Mouse (Mus musculus): ENCODE measurements around the gene Nsg2. TPM values are rescaled to one million over a fixed set of nuclear protein-coding genes. Genes with fewer than 3 reads are reported as not detected.

The Nsg2 gene
- polyA plus RNA-seq (2014; fragmentation: Nextera tagmentation; extraction: Ambion mirVana): 1.5 and 1.9 TPM in 2 replicates

DNA sequence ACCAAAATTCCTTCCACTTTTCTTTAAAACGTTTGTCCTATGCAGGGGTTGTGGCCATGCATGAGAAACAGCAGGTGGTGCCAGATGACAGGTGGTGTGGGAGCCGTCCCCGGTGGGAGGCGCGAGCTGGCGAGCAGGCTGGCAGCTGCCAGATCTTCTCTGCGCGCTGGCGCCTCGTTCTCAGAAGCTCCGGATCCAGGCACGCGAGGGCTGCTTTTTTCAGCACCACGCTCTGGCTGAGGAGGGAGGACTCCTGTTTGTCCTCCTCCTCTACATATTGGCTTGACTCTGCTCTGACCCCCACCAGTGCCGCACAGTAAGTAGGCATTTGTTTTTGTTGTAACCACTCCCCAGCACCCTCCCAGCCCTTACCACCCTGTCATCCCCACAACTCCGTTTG lies at the start of gene Nsg2:
TSS of gene Nsg2 (plus strand) at position 183 of the 400 bp plus-strand sequence.
- Histone ChIP-seq H3K4me1 (ENCODE audit: control insufficient read depth, insufficient read depth, low read length) (peaks cover 10% of the 10 kb centered on the region; the same call in 1 of the 2 replicates), H3K9ac (ENCODE audit: low read length) (peak within 1 kb of the TSS; percentile 27; the same call in 1 of the 2 replicates), H3K27me3 (ENCODE audit: control insufficient read depth, insufficient read depth, low read length) (no peaks in the 10 kb centered on the region), H3K27ac (replicated peaks; ENCODE audit: low read depth, low read length) (no peak within 1 kb of the TSS), H3K9me3 (ENCODE audit: control insufficient read depth, low read length) (no peaks in the 10 kb centered on the region), H3K36me3 (ENCODE audit: control insufficient read depth, insufficient read depth, low read length) (no peaks in the 10 kb centered on the region), H3K4me3 (ENCODE audit: low read depth, low read length) (no peak within 1 kb of the TSS), H3K4me2 (ENCODE audit: low read depth, severe bottlenecking) (peak within 1 kb of the TSS; percentile 41)
- ATAC-seq (ENCODE audit: insufficient number of reproducible peaks, low FRiP score, low TSS enrichment, low read depth): peak; percentile 67; the same call in 1 of the 2 replicates
- under 1% methylated on average over 16 of the region's 16 CpGs for WGBS
- peak; percentile 85 for DNase-seq (ENCODE audit: low spot score)

DNA sequence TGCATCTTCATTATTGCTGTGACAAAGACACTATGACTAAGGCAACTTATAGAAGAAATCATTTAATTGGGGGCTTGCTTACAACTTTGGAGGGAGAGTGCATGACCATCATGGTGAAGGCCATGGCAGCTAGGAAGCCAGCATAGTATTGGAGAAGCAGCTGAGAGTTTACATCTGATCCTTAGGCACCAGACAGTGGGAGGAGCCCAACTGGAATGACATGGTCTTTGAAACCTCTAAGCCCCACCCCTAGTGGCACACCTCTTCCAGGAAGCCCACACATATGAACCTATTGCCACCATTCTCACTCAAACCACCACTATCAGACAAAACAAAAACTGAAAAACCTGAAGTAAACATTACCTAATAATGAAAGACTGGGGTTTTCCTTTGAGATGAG lies 40.2 kb upstream of the Nsg2 start:
- H3K9me3 ChIP-seq (ENCODE audit: control insufficient read depth, low read length): no peaks in the 10 kb centered on the region
- H3K4me1 ChIP-seq (ENCODE audit: control insufficient read depth, insufficient read depth, low read length): no peaks in the 10 kb centered on the region
- H3K27me3 ChIP-seq (ENCODE audit: control insufficient read depth, insufficient read depth, low read length): no peaks in the 10 kb centered on the region
- DNase-seq (ENCODE audit: low spot score) (no peak), ATAC-seq (ENCODE audit: insufficient number of reproducible peaks, low FRiP score, low TSS enrichment, low read depth) (no peak)
- no peak overlapping the region for H3K27ac ChIP-seq (replicated peaks; ENCODE audit: low read depth, low read length)
- H3K4me2 ChIP-seq (ENCODE audit: low read depth, severe bottlenecking): no peak overlapping the region
- no peaks in the 10 kb centered on the region for H3K36me3 ChIP-seq (ENCODE audit: control insufficient read depth, insufficient read depth, low read length)
- no peak overlapping the region for H3K9ac ChIP-seq (ENCODE audit: low read length)
- no peak overlapping the region for H3K4me3 ChIP-seq (ENCODE audit: low read depth, low read length)

DNA sequence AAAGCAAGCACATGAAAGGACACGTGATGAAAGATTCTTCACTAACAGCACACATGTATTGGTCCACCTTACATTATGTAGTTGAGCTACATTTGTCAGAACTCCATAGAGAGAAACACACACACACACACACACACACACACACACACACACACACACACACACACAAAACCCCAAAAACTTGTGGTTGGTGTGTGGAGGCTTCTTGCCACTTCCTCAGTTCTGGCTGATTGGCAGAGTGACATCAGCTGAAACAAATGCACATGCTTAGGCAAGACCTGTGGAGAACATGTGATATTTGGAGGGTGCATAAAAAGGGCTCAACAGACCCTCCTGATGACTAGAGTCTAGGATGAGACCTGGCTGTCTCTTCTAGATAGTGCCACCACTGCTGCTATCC lies 36.3 kb upstream of the Nsg2 start:
- Histone ChIP-seq H3K9me3 (ENCODE audit: control insufficient read depth, low read length) (no peaks in the 10 kb centered on the region), H3K36me3 (ENCODE audit: control insufficient read depth, insufficient read depth, low read length) (no peaks in the 10 kb centered on the region), H3K27me3 (ENCODE audit: control insufficient read depth, insufficient read depth, low read length) (no peaks in the 10 kb centered on the region), H3K4me2 (ENCODE audit: low read depth, severe bottlenecking) (no peak overlapping the region), H3K4me1 (ENCODE audit: control insufficient read depth, insufficient read depth, low read length) (no peaks in the 10 kb centered on the region), H3K4me3 (ENCODE audit: low read depth, low read length) (no peak overlapping the region), H3K9ac (ENCODE audit: low read length) (no peak overlapping the region), H3K27ac (replicated peaks; ENCODE audit: low read depth, low read length) (no peak overlapping the region)
- WGBS: 93% methylated on average over 1 of the region's 1 CpGs
- DNase-seq (ENCODE audit: low spot score): no peak
- no peak for ATAC-seq (ENCODE audit: insufficient number of reproducible peaks, low FRiP score, low TSS enrichment, low read depth)

DNA sequence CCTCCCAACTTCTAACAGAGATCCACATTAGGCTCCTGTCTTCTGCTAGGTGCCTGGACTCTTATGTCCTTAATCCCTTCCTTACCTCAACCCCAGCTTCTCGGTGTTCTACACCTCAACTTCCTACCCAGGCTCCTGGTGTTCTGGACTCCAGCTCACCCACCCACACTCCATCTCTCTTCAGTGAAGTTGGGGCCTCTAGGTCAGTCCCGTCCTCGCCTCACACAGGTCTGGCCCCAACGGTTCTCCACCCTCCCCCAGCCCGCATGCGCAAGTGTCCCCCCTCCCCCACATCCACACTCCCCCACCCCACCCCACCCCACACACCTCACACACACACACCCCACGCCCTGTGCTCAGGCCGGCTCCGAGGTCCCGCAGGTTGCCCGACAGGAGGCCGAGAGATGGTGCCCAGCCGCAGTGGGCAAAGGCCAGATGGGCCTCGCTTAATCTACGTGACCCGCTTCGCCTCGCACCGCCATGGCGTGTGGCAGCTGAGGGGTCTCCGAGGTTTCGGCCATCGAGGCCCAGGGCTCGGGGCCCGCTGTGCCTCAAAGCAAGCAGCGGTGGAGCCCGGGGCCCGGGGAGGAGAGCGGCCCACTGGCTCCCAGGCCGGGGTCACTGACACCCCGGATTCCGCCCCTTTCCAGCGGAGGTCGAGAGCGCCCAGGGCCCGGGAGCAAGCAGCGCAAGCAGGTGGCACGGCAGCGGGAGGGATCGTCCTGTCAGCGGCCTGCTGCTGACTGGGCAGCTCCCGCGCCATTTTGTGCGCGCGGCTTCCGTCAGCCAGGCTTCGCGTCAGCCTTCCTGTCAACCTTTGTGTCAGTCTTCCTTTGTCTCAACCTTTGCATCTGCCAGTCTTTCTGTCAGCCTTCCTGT lies 34.8 kb upstream of the Nsg2 start, which contains the start of gene 4930524B15Rik:
TSS of gene 4930524B15Rik (plus strand) at position 337 of the 879 bp plus-strand sequence.
- DNase-seq (ENCODE audit: low spot score): peak; percentile 56
- 0 out of 2 replicates have a peak, but pooled peaks have one; percentile 35 for ATAC-seq (ENCODE audit: insufficient number of reproducible peaks, low FRiP score, low TSS enrichment, low read depth)
- 37% methylated on average over 49 of the region's 49 CpGs for WGBS
- H3K4me2 ChIP-seq (ENCODE audit: low read depth, severe bottlenecking): peak within 1 kb of the TSS; percentile 38
- H3K27me3 ChIP-seq (ENCODE audit: control insufficient read depth, insufficient read depth, low read length): no peaks in the 10 kb centered on the region
- H3K4me3 ChIP-seq (ENCODE audit: low read depth, low read length): peak within 1 kb of the TSS; percentile 11; the same call in 1 of the 2 replicates
- peak within 1 kb of the TSS; percentile 32 for H3K9ac ChIP-seq (ENCODE audit: low read length)
- no peaks in the 10 kb centered on the region for H3K9me3 ChIP-seq (ENCODE audit: control insufficient read depth, low read length)
- no peaks in the 10 kb centered on the region for H3K4me1 ChIP-seq (ENCODE audit: control insufficient read depth, insufficient read depth, low read length)
- no peaks in the 10 kb centered on the region for H3K36me3 ChIP-seq (ENCODE audit: control insufficient read depth, insufficient read depth, low read length)
- H3K27ac ChIP-seq (replicated peaks; ENCODE audit: low read depth, low read length): no peak within 1 kb of the TSS

DNA sequence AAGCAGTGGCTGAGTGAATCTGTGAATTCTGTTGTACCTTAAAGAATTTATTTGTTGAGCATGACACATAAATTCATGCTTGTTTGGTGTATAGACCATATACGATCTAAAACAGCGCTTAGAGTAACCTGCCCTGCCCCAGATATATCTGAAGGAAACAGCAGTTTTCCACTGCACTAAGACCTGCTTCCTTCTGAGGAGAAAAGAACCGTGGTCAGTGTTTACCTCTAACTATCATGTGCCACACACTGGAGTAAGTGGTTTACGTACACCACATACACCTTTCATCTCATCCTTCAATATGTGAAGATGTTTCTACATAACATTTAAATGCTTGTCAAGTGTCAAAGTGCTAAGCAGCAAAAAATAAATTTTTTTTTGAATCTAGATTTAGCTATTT lies 26.1 kb upstream of the Nsg2 start:
- no peak for DNase-seq (ENCODE audit: low spot score)
- H3K27me3 ChIP-seq (ENCODE audit: control insufficient read depth, insufficient read depth, low read length): no peaks in the 10 kb centered on the region
- no peak overlapping the region for H3K4me2 ChIP-seq (ENCODE audit: low read depth, severe bottlenecking)
- H3K9me3 ChIP-seq (ENCODE audit: control insufficient read depth, low read length): no peaks in the 10 kb centered on the region
- no peak overlapping the region for H3K9ac ChIP-seq (ENCODE audit: low read length)
- H3K36me3 ChIP-seq (ENCODE audit: control insufficient read depth, insufficient read depth, low read length): no peaks in the 10 kb centered on the region
- ATAC-seq (ENCODE audit: insufficient number of reproducible peaks, low FRiP score, low TSS enrichment, low read depth): no peak
- no peak overlapping the region for H3K27ac ChIP-seq (replicated peaks; ENCODE audit: low read depth, low read length)
- no peaks in the 10 kb centered on the region for H3K4me1 ChIP-seq (ENCODE audit: control insufficient read depth, insufficient read depth, low read length)
- 88% methylated on average over 4 of the region's 4 CpGs for WGBS
- H3K4me3 ChIP-seq (ENCODE audit: low read depth, low read length): no peak overlapping the region

DNA sequence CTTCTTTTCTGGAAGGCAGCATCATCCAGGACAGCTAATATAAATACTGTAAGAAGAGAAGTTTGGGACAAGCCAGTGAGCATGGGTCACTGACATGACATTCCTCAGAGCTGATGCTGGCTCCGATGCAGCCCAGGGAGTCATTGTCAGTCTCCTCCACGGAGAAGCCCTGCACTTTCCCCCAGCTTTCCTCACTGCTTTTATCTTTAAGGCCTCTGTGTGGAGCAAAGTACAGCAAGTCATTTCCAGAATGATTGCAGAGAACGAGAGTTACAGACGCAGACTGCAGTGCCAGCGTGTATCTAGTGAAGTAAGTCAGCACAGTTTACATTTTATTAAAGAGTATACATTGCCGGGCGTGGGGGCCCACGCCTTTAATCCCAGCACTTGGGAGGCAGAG lies 25.4 kb upstream of the Nsg2 start:
- WGBS: 68% methylated on average over 8 of the region's 8 CpGs
- no peak overlapping the region for H3K4me3 ChIP-seq (ENCODE audit: low read depth, low read length)
- H3K4me1 ChIP-seq (ENCODE audit: control insufficient read depth, insufficient read depth, low read length): no peaks in the 10 kb centered on the region
- H3K4me2 ChIP-seq (ENCODE audit: low read depth, severe bottlenecking): no peak overlapping the region
- H3K9me3 ChIP-seq (ENCODE audit: control insufficient read depth, low read length): no peaks in the 10 kb centered on the region
- H3K36me3 ChIP-seq (ENCODE audit: control insufficient read depth, insufficient read depth, low read length): no peaks in the 10 kb centered on the region
- H3K9ac ChIP-seq (ENCODE audit: low read length): no peak overlapping the region
- DNase-seq (ENCODE audit: low spot score) (no peak), ATAC-seq (ENCODE audit: insufficient number of reproducible peaks, low FRiP score, low TSS enrichment, low read depth) (no peak)
- H3K27me3 ChIP-seq (ENCODE audit: control insufficient read depth, insufficient read depth, low read length): no peaks in the 10 kb centered on the region
- no peak overlapping the region for H3K27ac ChIP-seq (replicated peaks; ENCODE audit: low read depth, low read length)

DNA sequence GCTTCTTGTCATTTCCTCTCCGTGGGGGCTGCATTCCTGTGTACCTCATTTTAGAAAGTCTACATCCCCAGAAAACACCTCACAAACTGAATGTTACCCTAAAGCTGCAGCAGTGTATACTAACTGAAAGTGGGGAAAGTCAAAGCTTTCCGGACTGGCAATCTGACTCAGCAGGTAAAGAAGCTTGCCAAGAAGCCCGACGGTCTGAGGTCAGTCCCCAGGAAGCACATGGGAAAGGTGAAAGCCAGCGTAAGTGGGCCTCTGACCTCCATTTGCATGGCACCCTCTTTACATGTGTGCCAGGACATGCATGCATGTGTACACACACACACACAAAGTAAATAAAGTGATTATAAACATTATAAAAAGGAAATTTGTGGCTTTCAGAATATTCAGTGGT lies 24.6 kb upstream of the Nsg2 start:
- Histone ChIP-seq H3K27ac (replicated peaks; ENCODE audit: low read depth, low read length) (no peak overlapping the region), H3K9ac (ENCODE audit: low read length) (no peak overlapping the region), H3K27me3 (ENCODE audit: control insufficient read depth, insufficient read depth, low read length) (no peaks in the 10 kb centered on the region), H3K36me3 (ENCODE audit: control insufficient read depth, insufficient read depth, low read length) (no peaks in the 10 kb centered on the region), H3K9me3 (ENCODE audit: control insufficient read depth, low read length) (no peaks in the 10 kb centered on the region), H3K4me3 (ENCODE audit: low read depth, low read length) (no peak overlapping the region), H3K4me2 (ENCODE audit: low read depth, severe bottlenecking) (no peak overlapping the region), H3K4me1 (ENCODE audit: control insufficient read depth, insufficient read depth, low read length) (no peaks in the 10 kb centered on the region)
- ATAC-seq (ENCODE audit: insufficient number of reproducible peaks, low FRiP score, low TSS enrichment, low read depth) (no peak), DNase-seq (ENCODE audit: low spot score) (no peak)
- WGBS: 85% methylated on average over 5 of the region's 5 CpGs

DNA sequence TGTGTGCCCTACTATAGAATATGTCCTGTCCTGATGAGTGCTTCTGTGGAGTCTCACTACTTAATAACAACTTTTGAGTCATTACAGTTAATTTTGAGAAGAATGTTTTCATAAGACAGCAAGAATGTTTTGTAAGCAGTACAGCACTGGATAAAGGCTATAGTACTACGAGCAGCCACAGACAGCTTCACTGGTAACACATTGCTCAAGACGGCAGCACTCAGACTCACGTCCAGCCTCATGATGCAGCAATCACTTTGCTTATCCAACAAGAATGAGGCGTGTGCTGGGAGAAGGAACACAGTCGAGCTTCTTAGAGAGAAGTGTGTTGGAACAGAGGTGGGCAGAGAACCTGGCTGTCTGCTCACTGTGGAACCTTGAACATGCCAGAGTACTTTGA lies 24.1 kb upstream of the Nsg2 start:
- Histone ChIP-seq H3K36me3 (ENCODE audit: control insufficient read depth, insufficient read depth, low read length) (no peaks in the 10 kb centered on the region), H3K9ac (ENCODE audit: low read length) (no peak overlapping the region), H3K4me2 (ENCODE audit: low read depth, severe bottlenecking) (no peak overlapping the region), H3K27ac (replicated peaks; ENCODE audit: low read depth, low read length) (no peak overlapping the region), H3K4me1 (ENCODE audit: control insufficient read depth, insufficient read depth, low read length) (no peaks in the 10 kb centered on the region), H3K9me3 (ENCODE audit: control insufficient read depth, low read length) (no peaks in the 10 kb centered on the region), H3K4me3 (ENCODE audit: low read depth, low read length) (no peak overlapping the region), H3K27me3 (ENCODE audit: control insufficient read depth, insufficient read depth, low read length) (no peaks in the 10 kb centered on the region)
- 70% methylated on average over 5 of the region's 5 CpGs for WGBS
- DNase-seq (ENCODE audit: low spot score): no peak
- ATAC-seq (ENCODE audit: insufficient number of reproducible peaks, low FRiP score, low TSS enrichment, low read depth): no peak

All from limb, embryonic 11.5 days (tissue).